Mouse (Mus musculus): ENCODE measurements at regions not wholly inside any gene's neighbourhood (a gene's known extent, or its start where the extent isn't known, plus 50 kb on each side); places are given as distances from the start of the nearest gene placed in this dataset.

GRCm38 (mm10) chr2:179336235-179336634, 106.0 kb upstream of the Cdh4 start:
- TF ChIP-seq CTCF (IDR thresholded peaks at IDR 0.05; ENCODE audit: borderline replicate concordance, insufficient read depth, low read depth, low read length) (no peak), POLR2A (IDR thresholded peaks at IDR 0.05; ENCODE audit: borderline replicate concordance, insufficient read depth, low read length) (no peak)
